Mouse (Mus musculus): ENCODE measurements around the gene Pwp1.

DNA sequence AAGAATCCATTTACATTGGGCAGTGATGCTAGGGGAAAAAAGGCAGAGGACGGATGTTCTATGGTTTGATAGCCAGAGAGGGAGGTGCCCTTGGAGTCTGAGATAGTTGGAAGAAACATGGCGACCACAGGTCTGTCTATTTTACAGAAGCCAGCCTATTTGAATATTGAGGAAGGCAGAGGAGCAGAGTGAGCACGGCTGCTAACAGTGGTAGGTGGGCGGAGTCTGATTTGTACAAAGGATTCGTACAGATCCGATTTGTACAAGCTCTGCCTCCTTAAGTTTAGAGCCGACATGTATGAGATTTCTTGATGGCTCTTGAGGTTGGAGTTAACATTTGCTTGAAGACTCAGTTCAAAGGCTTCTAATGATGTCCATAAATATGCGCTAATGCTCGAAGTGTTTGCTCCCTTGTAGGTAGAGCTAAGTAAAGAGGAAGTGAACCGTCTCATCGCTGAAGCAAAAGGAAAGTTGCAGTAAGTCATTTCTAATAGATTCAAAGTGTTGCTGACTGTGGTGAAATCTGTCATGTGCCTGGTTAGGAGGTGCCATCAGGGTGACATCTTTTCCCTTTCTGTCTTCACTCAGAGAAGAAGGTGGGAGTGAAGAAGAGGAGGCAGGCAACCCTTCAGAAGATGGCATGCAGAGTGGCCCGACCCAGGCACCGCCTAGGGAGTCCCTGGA is 44.7 kb downstream of the Pwp1 start:
- no peak for TF ChIP-seq TAL1 (conservative IDR thresholded peaks at IDR 0.05; ENCODE audit: low read depth, low read length)
- no peak for TF ChIP-seq CTCF (IDR thresholded peaks at IDR 0.05; ENCODE audit: low read depth, low read length)
- TF ChIP-seq GATA1 (IDR thresholded peaks at IDR 0.05; ENCODE audit: borderline replicate concordance, low read length), result no peak
- TF ChIP-seq POLR2AphosphoS5 (IDR thresholded peaks at IDR 0.05; ENCODE audit: insufficient replicate concordance, low read depth, low read length), result no peak
- TF ChIP-seq GATA2 (IDR thresholded peaks at IDR 0.05; ENCODE audit: borderline replicate concordance, low read depth, low read length), result no peak

All from G1E (cell line).